Mouse (Mus musculus) CH12.LX (cell line): ENCODE data around the gene Cask. TPM values are rescaled to one million over a fixed set of nuclear protein-coding genes. Genes with fewer than 3 reads are reported as not detected.

Source experiments
- DNase-seq: peaks from one replicate; pipeline ENCODE4 v3.0.0-alpha.2; 2013; ENCODE audit errors: extremely low read depth
- H3K27ac ChIP-seq: 2 replicates; pipeline ENCODE4 v1.5.1; 2012; ENCODE audit warnings: low read depth, mild to moderate bottlenecking, control low read depth, moderate library complexity; ENCODE audit not compliant: insufficient read depth
- H3K27me3 ChIP-seq: replicated peaks from 2 replicates; pipeline ENCODE3; 2012; ENCODE audit warnings: inconsistent platforms
- H3K36me3 ChIP-seq, 2 experiments: replicated peaks in 1 of 2; 2 replicates each; pipeline versions ENCODE3 to v1.6.1; 2012; ENCODE audit warnings: inconsistent platforms in 1 of 2, low read length in 1 of 2, mild to moderate bottlenecking in 1 of 2, mixed read lengths in 1 of 2, moderate library complexity in 1 of 2; ENCODE audit not compliant: control insufficient read depth in 1 of 2, insufficient read depth in 1 of 2
- H3K4me1 ChIP-seq, 2 experiments: 2 replicates each; pipeline ENCODE4 v1.6.1; 2012; ENCODE audit warnings: inconsistent platforms in 1 of 2, moderate library complexity in 1 of 2; ENCODE audit not compliant: insufficient read depth in 2 of 2, control insufficient read depth in 1 of 2
- H3K4me2 ChIP-seq: 2 replicates; pipeline ENCODE4 v1.6.1; 2012; ENCODE audit warnings: low read depth, mild to moderate bottlenecking, control low read depth; ENCODE audit not compliant: poor library complexity, insufficient read depth, severe bottlenecking
- H3K4me3 ChIP-seq, 3 experiments: fragments of 150-350 bp in 1 of 3; sonication (generic) in 1 of 3; replicated peaks in 1 of 3; 2 replicates each; pipeline versions ENCODE3 to v1.5.1; 2011 to 2012; ENCODE audit warnings: low read depth in 2 of 3, low read length in 2 of 3, mild to moderate bottlenecking in 2 of 3, moderate library complexity in 2 of 3, control low read depth in 1 of 3, improper control_type of control experiment in 1 of 3, inconsistent platforms in 1 of 3, mixed read lengths in 1 of 3; ENCODE audit not compliant: poor library complexity in 1 of 3
- H3K79me2 ChIP-seq: replicated peaks from 2 replicates; pipeline ENCODE4 v1.6.1; 2012; ENCODE audit warnings: mild to moderate bottlenecking, moderate library complexity; ENCODE audit not compliant: control insufficient read depth, poor library complexity, insufficient read depth, severe bottlenecking; ENCODE audit errors: extremely low read depth
- H3K9ac ChIP-seq: 2 replicates; pipeline ENCODE4 v1.6.1; 2012; ENCODE audit warnings: low read depth, mild to moderate bottlenecking, control low read depth, moderate library complexity; ENCODE audit not compliant: insufficient read depth
- H3K9me3 ChIP-seq: replicated peaks from 2 replicates; pipeline ENCODE3; 2012; ENCODE audit warnings: low read length, inconsistent platforms, mixed read lengths
- CTCF ChIP-seq, 2 experiments: IDR thresholded peaks in 1 of 2; conservative IDR thresholded peaks in 1 of 2; 2 replicates each; pipeline ENCODE4 v1.5.1; 2011 to 2012; ENCODE audit warnings: low read depth in 2 of 2, low read length in 2 of 2, improper control_type of control experiment in 1 of 2, inconsistent platforms in 1 of 2, mild to moderate bottlenecking in 1 of 2, moderate library complexity in 1 of 2
- E2F4 ChIP-seq: IDR thresholded peaks from 2 replicates; pipeline ENCODE4 v1.6.1; 2011; ENCODE audit warnings: low read depth, low read length, improper control_type of control experiment; ENCODE audit not compliant: insufficient replicate concordance
- ELF1 ChIP-seq: IDR thresholded peaks from 2 replicates; pipeline ENCODE4 v1.6.1; 2014; ENCODE audit warnings: low read depth, mild to moderate bottlenecking, inconsistent platforms, low read length, improper control_type of control experiment
- ETS1 ChIP-seq: conservative IDR thresholded peaks from 2 replicates; pipeline ENCODE4 v1.6.1; 2012; ENCODE audit warnings: low read depth, mild to moderate bottlenecking, inconsistent platforms, low read length, improper control_type of control experiment, moderate library complexity
- HCFC1 ChIP-seq: IDR thresholded peaks from 2 replicates; pipeline ENCODE4 v1.6.1; 2012; ENCODE audit warnings: low read depth, mild to moderate bottlenecking, inconsistent platforms, low read length, improper control_type of control experiment
- JUN ChIP-seq: IDR thresholded peaks from 2 replicates; pipeline ENCODE4 v1.6.1; 2011; ENCODE audit warnings: low read depth, mild to moderate bottlenecking, low read length, improper control_type of control experiment, moderate library complexity; ENCODE audit not compliant: insufficient read depth
- JUND ChIP-seq: conservative IDR thresholded peaks from 2 replicates; pipeline ENCODE4 v1.6.1; 2011; ENCODE audit warnings: low read depth, low read length, improper control_type of control experiment
- KAT2A ChIP-seq: IDR thresholded peaks from 2 replicates; pipeline ENCODE4 v1.6.1; 2012; ENCODE audit warnings: low read length, improper control_type of control experiment, inconsistent platforms; ENCODE audit not compliant: insufficient replicate concordance
- MAFK ChIP-seq: IDR thresholded peaks from 2 replicates; pipeline ENCODE4 v1.6.1; 2011; ENCODE audit warnings: low read length, improper control_type of control experiment; ENCODE audit not compliant: insufficient replicate concordance
- MAX ChIP-seq: IDR thresholded peaks from 2 replicates; pipeline ENCODE4 v1.6.1; 2011; ENCODE audit warnings: low read length, improper control_type of control experiment
- MEF2A ChIP-seq: IDR thresholded peaks from 2 replicates; pipeline ENCODE4 v1.6.1; 2014; ENCODE audit warnings: low read depth, mild to moderate bottlenecking, inconsistent platforms, low read length, improper control_type of control experiment, borderline replicate concordance
- MXI1 ChIP-seq: IDR thresholded peaks from 2 replicates; pipeline ENCODE4 v1.6.1; 2011; ENCODE audit warnings: mild to moderate bottlenecking, low read depth, low read length, improper control_type of control experiment
- NELFE ChIP-seq: IDR thresholded peaks from 2 replicates; pipeline ENCODE4 v1.6.1; 2011; ENCODE audit warnings: low read depth, low read length, improper control_type of control experiment
- PAX5 ChIP-seq: IDR thresholded peaks from 2 replicates; pipeline ENCODE4 v1.6.1; 2012; ENCODE audit warnings: low read length, inconsistent platforms, mixed read lengths
- POLR2AphosphoS2 ChIP-seq: IDR thresholded peaks from 2 replicates; pipeline ENCODE4 v1.6.1; 2011; ENCODE audit warnings: low read depth, low read length, improper control_type of control experiment
- SMC3 ChIP-seq: IDR thresholded peaks from 2 replicates; pipeline ENCODE4 v1.6.1; 2011; ENCODE audit warnings: low read depth, low read length, improper control_type of control experiment
- TBP ChIP-seq: conservative IDR thresholded peaks from 2 replicates; pipeline ENCODE4 v1.6.1; 2011; ENCODE audit warnings: low read depth, low read length, improper control_type of control experiment
- USF1 ChIP-seq: IDR thresholded peaks from 2 replicates; pipeline ENCODE4 v1.6.1; 2014; ENCODE audit warnings: low read depth, mild to moderate bottlenecking, inconsistent platforms, low read length, improper control_type of control experiment
- ZC3H11A ChIP-seq: IDR thresholded peaks from 2 replicates; pipeline ENCODE4 v1.6.1; 2012; ENCODE audit warnings: low read depth, mild to moderate bottlenecking, inconsistent platforms, low read length, improper control_type of control experiment
- dilution Hi-C: fragments of 300-500 bp; cut with MboI; formaldehyde crosslinking; loops from 2 replicates; pipeline ENCODE4 v1.14.3; 2020; ENCODE audit warnings: low sequenced_read_pairs; ENCODE audit not compliant: extremely low pct_unique_long_range_greater_than_20kb, extremely low pct_ligation_motif_present
- in situ Hi-C: fragments of 300-500 bp; cut with MboI; formaldehyde crosslinking; loops from 3 replicates; pipeline ENCODE4 v1.14.3; 2019; ENCODE audit warnings: low sequenced_read_pairs, low pct_ligation_motif_present, low pct_unique_long_range_greater_than_20kb, mixed read lengths
- polyA plus RNA-seq: library from polyadenylated mRNA; unstranded; fragments of >175 nt; gene quantifications from 2 replicates; pipeline ENCODE4 v1.2.1, GENCODE M21; 2012; ENCODE audit warnings: low read depth; ENCODE audit not compliant: insufficient read length
- total RNA-seq, 2 experiments: library from RNA; depleted of rRNA; stranded (reverse); fragments of 300-350 nt in 1 of 2; fragments of >200 nt in 1 of 2; gene quantifications; 2 replicates each; pipeline ENCODE4 v1.2.3; 2012 to 2014

Cask gene
- total and polyA plus RNA-seq, 3 experiments = 0.40 to 5.0 (median 0.49) TPM

DNA sequence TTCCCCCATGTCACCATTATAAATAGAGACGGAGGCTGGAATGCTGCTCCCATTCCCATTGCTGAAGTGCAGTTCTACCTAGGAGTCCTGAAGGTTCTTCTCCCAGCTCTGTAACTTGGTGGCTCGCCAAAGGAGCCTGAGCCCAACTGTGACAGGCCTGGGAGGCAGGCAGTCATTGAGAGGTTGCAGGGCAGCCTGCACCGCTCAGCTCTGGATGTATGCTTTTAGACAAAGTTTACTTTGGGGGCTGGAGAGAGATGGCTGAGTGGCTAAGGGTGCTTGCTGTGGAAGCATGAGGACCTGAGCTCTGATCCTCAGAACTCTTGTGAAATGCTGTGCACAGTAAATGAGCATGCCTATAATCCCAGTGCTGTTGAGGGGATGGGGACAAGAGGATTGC is 360.2 kb downstream of the Cask start:
- Histone ChIP-seq H3K4me2 (no peak overlapping the region), H3K9me3 (no peaks in the 10 kb centered on the region), H3K27ac (no peak overlapping the region), H3K4me1 (no peaks in the 10 kb centered on the region), H3K27me3 (no peaks in the 10 kb centered on the region), H3K79me2 (no peaks in the 10 kb centered on the region), H3K4me3 (no peak overlapping the region), H3K36me3 (no peaks in the 10 kb centered on the region), H3K9ac (no peak overlapping the region)
- dilution Hi-C loops (no loop called here), in situ Hi-C loops (no loop called here)
- no peak for TF ChIP-seq NELFE
- no peak for TF ChIP-seq E2F4
- TF ChIP-seq KAT2A = no peak
- TF ChIP-seq JUND = no peak
- no peak for TF ChIP-seq SMC3
- TF ChIP-seq ELF1 = no peak
- TF ChIP-seq MAFK = no peak
- no peak for TF ChIP-seq POLR2AphosphoS2
- no peak for TF ChIP-seq TBP
- no peak for TF ChIP-seq ETS1
- TF ChIP-seq USF1 = no peak
- no peak for TF ChIP-seq MAX
- no peak for TF ChIP-seq MEF2A
- no peak for TF ChIP-seq JUN
- TF ChIP-seq CTCF (conservative IDR thresholded peaks at IDR 0.05 in 1 of 2, IDR thresholded peaks at IDR 0.05 in 1 of 2; ENCODE audit: low read depth in 2 of 2, low read length in 2 of 2) = no peak
- no peak for TF ChIP-seq PAX5
- DNase-seq = no peak

DNA sequence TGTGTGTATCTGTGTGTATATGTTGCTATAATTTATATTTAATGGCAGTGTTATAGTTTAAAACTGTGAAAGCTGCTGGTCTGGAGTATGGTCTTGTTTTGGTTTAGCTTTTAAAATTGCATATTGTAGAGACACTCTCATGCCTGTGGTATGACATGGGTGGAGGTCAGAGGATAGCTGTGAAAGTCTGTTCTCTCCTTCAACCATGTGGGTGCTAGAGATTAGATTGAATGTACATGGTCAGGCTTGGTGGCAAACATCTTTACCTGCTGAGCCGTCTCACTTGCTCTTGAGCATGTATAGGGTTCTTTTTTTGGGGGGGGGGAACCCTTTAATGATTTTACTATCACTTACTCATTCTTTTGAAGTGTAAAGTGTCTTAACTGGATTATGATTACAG is 361.4 kb downstream of the Cask start:
- H3K27ac ChIP-seq = no peak overlapping the region
- dilution Hi-C loops (no loop called here), in situ Hi-C loops (no loop called here)
- TF ChIP-seq MXI1 (no peak), HCFC1 (no peak), E2F4 (no peak), CTCF (conservative IDR thresholded peaks at IDR 0.05 in 1 of 2, IDR thresholded peaks at IDR 0.05 in 1 of 2; ENCODE audit: low read depth in 2 of 2, low read length in 2 of 2) (no peak), MAX (no peak), ZC3H11A (no peak), USF1 (no peak), JUND (no peak), NELFE (no peak)
- no peaks in the 10 kb centered on the region for H3K36me3 ChIP-seq
- no peaks in the 10 kb centered on the region for H3K27me3 ChIP-seq
- H3K4me1 ChIP-seq = no peaks in the 10 kb centered on the region
- no peak for DNase-seq
- H3K4me2 ChIP-seq = no peak overlapping the region
- no peaks in the 10 kb centered on the region for H3K79me2 ChIP-seq
- no peak overlapping the region for H3K4me3 ChIP-seq
- no peaks in the 10 kb centered on the region for H3K9me3 ChIP-seq
- no peak overlapping the region for H3K9ac ChIP-seq
